In genomic region chr12:56537342-56537741, GRCm38 (mm10) we compare ENCODE assay signal across 18 mouse cellular contexts. TPM values are rescaled to one million over a fixed set of nuclear protein-coding genes. Genes with fewer than 3 reads are reported as not detected.
DNase-seq lines count a peak whose midpoint lies in the region; ATAC-seq and TF ChIP-seq lines count a peak whose summit lies in the region.
"Had no signal": no experiment of that assay in that cellular context is flagged by ENCODE, and none has a peak within 500 bp of the region (broad histone marks: within the 10 kb centered on the region; RNA-seq: fewer than 3 reads in every experiment).

No protein-coding gene starts in this region.

- H3K36me3 ChIP-seq in lung, embryonic 14.5 days (ENCODE audit: insufficient read depth) = peaks cover 12% of the 10 kb centered on the region; the same call in 1 of the 2 replicates
- H3K36me3 ChIP-seq in embryonic facial prominence, embryonic 10.5 days (replicated peaks) = no peaks in the 10 kb centered on the region
- H3K36me3 ChIP-seq in lung, embryonic 15.5 days = no peaks in the 10 kb centered on the region
- H3K36me3 ChIP-seq in kidney, embryonic 16.5 days (ENCODE audit: insufficient read depth, low read length) = no peaks in the 10 kb centered on the region
- H3K36me3 ChIP-seq: hindbrain, embryonic 13.5 days had no signal

- DNase-seq in lung, embryonic 14.5 days = peak; percentile 59
- no peak for DNase-seq in lung, postnatal 25 days (ENCODE audit: low spot score)
- peak; percentile 52 for DNase-seq in embryonic facial prominence, embryonic 10.5 days (ENCODE audit: low spot score)
- peak; percentile 30 for DNase-seq in retina, embryonic 14.5 days (ENCODE audit: low spot score)
- DNase-seq in frontal cortex, postnatal 14 days (ENCODE audit: low spot score in 2 of 2) = no peak
- no peak for DNase-seq in kidney, adult 8-10 months
- DNase-seq: B cell, adult 2 months; cerebellum, adult 11-12 months; kidney, postnatal 25 days; right cerebral cortex, postnatal 25 days had no signal

- peak overlapping the region; percentile 53 for H3K4me3 ChIP-seq in lung, embryonic 14.5 days (ENCODE audit: low read depth, low read length)
- peak overlapping the region; percentile 52; the same call in 1 of the 2 replicates for H3K4me3 ChIP-seq in embryonic facial prominence, embryonic 10.5 days
- H3K4me3 ChIP-seq in lung, embryonic 15.5 days = peak overlapping the region; percentile 53
- no peak overlapping the region for H3K4me3 ChIP-seq in kidney, embryonic 16.5 days (ENCODE audit: low read length)
- H3K4me3 ChIP-seq: hindbrain, embryonic 13.5 days; myocyte had no signal

- no peak for ATAC-seq in lung, embryonic 14.5 days (ENCODE audit: insufficient read depth)
- no peak for ATAC-seq in lung, embryonic 15.5 days (ENCODE audit: borderline replicate concordance, extremely low read depth, low FRiP score, low TSS enrichment)
- ATAC-seq in kidney, embryonic 16.5 days (ENCODE audit: low FRiP score, low TSS enrichment) = no peak
- ATAC-seq: intestine, postnatal 0 days; Patski had no signal

- WGBS in lung, embryonic 14.5 days = under 1% methylated on average over 19 of the region's 19 CpGs
- under 1% methylated on average over 19 of the region's 19 CpGs for WGBS in embryonic facial prominence, embryonic 10.5 days
- under 1% methylated on average over 19 of the region's 19 CpGs for WGBS in lung, embryonic 15.5 days
- WGBS in kidney, embryonic 16.5 days = under 1% methylated on average over 19 of the region's 19 CpGs

- H3K27me3 ChIP-seq in lung, embryonic 14.5 days (ENCODE audit: insufficient read depth, low read length) = peaks cover 96% of the 10 kb centered on the region
- H3K27me3 ChIP-seq in embryonic facial prominence, embryonic 10.5 days (replicated peaks; ENCODE audit: low read depth, poor library complexity, severe bottlenecking) = peaks cover 100% of the 10 kb centered on the region
- peaks cover 86% of the 10 kb centered on the region for H3K27me3 ChIP-seq in lung, embryonic 15.5 days
- H3K27me3 ChIP-seq in kidney, embryonic 16.5 days (ENCODE audit: insufficient read depth, low read length) = peaks cover 98% of the 10 kb centered on the region

- 0 out of 2 replicates have a peak, but pooled peaks have one; percentile 2 for TF ChIP-seq CTCF in lung, embryonic 14.5 days (IDR thresholded peaks at IDR 0.05; ENCODE audit: low read depth)

- H3K9me3 ChIP-seq in lung, embryonic 14.5 days (ENCODE audit: low read depth, low read length) = no peaks in the 10 kb centered on the region
- no peaks in the 10 kb centered on the region for H3K9me3 ChIP-seq in embryonic facial prominence, embryonic 10.5 days
- no peaks in the 10 kb centered on the region for H3K9me3 ChIP-seq in lung, embryonic 15.5 days
- H3K9me3 ChIP-seq in kidney, embryonic 16.5 days (ENCODE audit: low read length) = no peaks in the 10 kb centered on the region; the same call in 1 of the 2 replicates
- H3K9me3 ChIP-seq: hindbrain, embryonic 13.5 days had no signal

- H3K4me1 ChIP-seq in lung, embryonic 14.5 days (ENCODE audit: insufficient read depth) = no peaks in the 10 kb centered on the region
- peaks cover 26% of the 10 kb centered on the region for H3K4me1 ChIP-seq in embryonic facial prominence, embryonic 10.5 days
- H3K4me1 ChIP-seq in lung, embryonic 15.5 days = peaks cover 13% of the 10 kb centered on the region; the same call in 1 of the 2 replicates
- H3K4me1 ChIP-seq in kidney, embryonic 16.5 days (ENCODE audit: insufficient read depth, low read length) = peaks cover 12% of the 10 kb centered on the region; the same call in 1 of the 2 replicates

- H3K4me2 ChIP-seq in lung, embryonic 14.5 days = peak overlapping the region; percentile 59
- peak overlapping the region; percentile 54 for H3K4me2 ChIP-seq in lung, embryonic 15.5 days
- no peak overlapping the region for H3K4me2 ChIP-seq in kidney, embryonic 16.5 days (replicated peaks; ENCODE audit: low read depth, low read length)
- H3K4me2 ChIP-seq: hindbrain, embryonic 13.5 days; liver, embryonic 11.5 days had no signal

- H3K27ac ChIP-seq in lung, embryonic 14.5 days (ENCODE audit: low read depth) = peak overlapping the region; percentile 98
- H3K27ac ChIP-seq in embryonic facial prominence, embryonic 10.5 days (replicated peaks) = no peak overlapping the region
- H3K27ac ChIP-seq in lung, embryonic 15.5 days = peak overlapping the region; percentile 97
- no peak overlapping the region for H3K27ac ChIP-seq in kidney, embryonic 16.5 days (ENCODE audit: low read length)
- H3K27ac ChIP-seq: hindbrain, embryonic 13.5 days; macrophage had no signal

- peak overlapping the region; percentile 90 for H3K9ac ChIP-seq in lung, embryonic 14.5 days
- peak overlapping the region; percentile 73 for H3K9ac ChIP-seq in lung, embryonic 15.5 days
- H3K9ac ChIP-seq in kidney, embryonic 16.5 days (replicated peaks; ENCODE audit: low read length) = no peak overlapping the region
- H3K9ac ChIP-seq: hindbrain, embryonic 13.5 days had no signal

RNA-seq across cellular contexts. Expression of gene Nkx2-1, which starts 0.6 kb away (rescaled TPM):
- 94.6 and 95.1 TPM in 2 replicates for polyA plus RNA-seq in lung, embryonic 14.5 days (2014; fragmentation: Nextera tagmentation; extraction: Ambion mirVana)
- polyA plus RNA-seq in embryonic facial prominence, embryonic 10.5 days (2016; fragmentation: Nextera tagmentation; extraction: Ambion mirVana) = 4.4 and 9.0 TPM in 2 replicates
- polyA plus RNA-seq in lung, embryonic 15.5 days (2015; fragmentation: Nextera tagmentation; extraction: Ambion mirVana) = 84.7 and 87.6 TPM in 2 replicates
- 1.4 TPM in 1 of 2 replicates, not detected in the other for polyA plus RNA-seq in kidney, embryonic 16.5 days (2015; fragmentation: Nextera tagmentation; extraction: Ambion mirVana)
- polyA plus RNA-seq: intestine, postnatal 0 days; liver, embryonic 11.5 days; macrophage; myocyte; Patski had no signal

Comparison
In these comparisons a context has a peak if more than half of its experiments do, and no peak if none do; other contexts are left out.
1. DNase-seq: peak in lung, embryonic 14.5 days (single experiment), embryonic facial prominence, embryonic 10.5 days (single experiment) and retina, embryonic 14.5 days (single experiment); none in lung, postnatal 25 days (single experiment), frontal cortex, postnatal 14 days (0 of 2) and kidney, adult 8-10 months (0 of 2).
2. H3K27ac ChIP-seq: peak in lung, embryonic 14.5 days (single experiment) and lung, embryonic 15.5 days (single experiment); none in embryonic facial prominence, embryonic 10.5 days (single experiment) and kidney, embryonic 16.5 days (single experiment).